Mouse (Mus musculus) liver, embryonic 13.5 days (tissue): Measurements from ENCODE around the gene Gfm2. TPM values are rescaled to one million over a fixed set of nuclear protein-coding genes. Genes with fewer than 3 reads are reported as not detected.

Experiments
- ATAC-seq: fragments of 200-750 bp; cut with Nextera tagmentation; 2 replicates; pipeline ENCODE4 v1.8.0; 2017; ENCODE audit warnings: low read depth, mild to moderate bottlenecking, moderate number of reproducible peaks, moderate library complexity
- DNase-seq: peaks from one replicate; pipeline ENCODE4 v3.0.0; 2022
- H3K27ac ChIP-seq: fragments of 300-500 bp; sonication (generic); 2 replicates; pipeline ENCODE4 v1.5.1; 2015; ENCODE audit warnings: moderate library complexity, mild to moderate bottlenecking, inconsistent platforms
- H3K27me3 ChIP-seq: fragments of 300-500 bp; sonication (generic); 2 replicates; pipeline ENCODE4 v1.6.1; 2015; ENCODE audit warnings: mild to moderate bottlenecking, inconsistent platforms
- H3K36me3 ChIP-seq: fragments of 300-500 bp; sonication (generic); 2 replicates; pipeline ENCODE4 v1.6.1; 2015; ENCODE audit warnings: mild to moderate bottlenecking, inconsistent platforms
- H3K4me1 ChIP-seq: fragments of 300-500 bp; sonication (generic); replicated peaks from 2 replicates; pipeline ENCODE4 v1.6.1; 2015; ENCODE audit warnings: inconsistent platforms
- H3K4me2 ChIP-seq: fragments of 300-500 bp; sonication (generic); 2 replicates; pipeline ENCODE4 v1.6.1; 2015; ENCODE audit warnings: inconsistent platforms, mild to moderate bottlenecking, moderate library complexity
- H3K4me3 ChIP-seq: fragments of 300-500 bp; sonication (generic); replicated peaks from 2 replicates; pipeline ENCODE4 v1.5.1; 2015; ENCODE audit warnings: mild to moderate bottlenecking, inconsistent platforms
- H3K9ac ChIP-seq: fragments of 300-500 bp; sonication (generic); 2 replicates; pipeline ENCODE4 v1.6.1; 2015; ENCODE audit warnings: mild to moderate bottlenecking, inconsistent platforms
- H3K9me3 ChIP-seq: fragments of 300-500 bp; sonication (generic); replicated peaks from 2 replicates; pipeline ENCODE4 v1.6.1; 2016; ENCODE audit warnings: inconsistent platforms
- WGBS: fragments of 180-500 bp; shearing (Covaris S2); methylation state at CpG from one replicate; pipeline ENCODE4 v1.1.7; 2015; ENCODE audit not compliant: insufficient replicate concordance; 5-methylcytosine and 5-hydroxymethylcytosine counted together
- polyA plus RNA-seq: library from polyadenylated mRNA; unstranded; fragments of >200 nt; fragmentation: Nextera tagmentation; extraction: Ambion mirVana; gene quantifications from 2 replicates; pipeline ENCODE4 v1.2.1, GENCODE M21; 2015

Gfm2 gene
- polyA plus RNA-seq, 1 experiment from 2014 or later: 21.4 TPM

- 35% methylated on average over 3 of the region's 3 CpGs for WGBS
- no peak overlapping the region for H3K27ac ChIP-seq
- no peak overlapping the region for H3K9ac ChIP-seq
- H3K27me3 ChIP-seq: no peaks in the 10 kb centered on the region
- no peak overlapping the region for H3K4me2 ChIP-seq
- DNase-seq (no peak), ATAC-seq (no peak)
- no peak overlapping the region for H3K4me3 ChIP-seq
- peaks cover 16% of the 10 kb centered on the region for H3K4me1 ChIP-seq
- H3K36me3 ChIP-seq: no peaks in the 10 kb centered on the region
- H3K9me3 ChIP-seq: no peaks in the 10 kb centered on the region
Observed at GRCm38 (mm10) chr13:97208500-97209010, 70.8 kb downstream of the Gfm2 start.

GRCm38 (mm10) chr13:97214583-97215268, 77.0 kb downstream of the Gfm2 start:
- no peaks in the 10 kb centered on the region for H3K27me3 ChIP-seq
- no peaks in the 10 kb centered on the region for H3K9me3 ChIP-seq
- H3K36me3 ChIP-seq: no peaks in the 10 kb centered on the region
- no peak for DNase-seq
- WGBS: 58% methylated on average over 3 of the region's 3 CpGs
- H3K4me2 ChIP-seq: no peak overlapping the region
- ATAC-seq: no peak
- H3K4me1 ChIP-seq: no peaks in the 10 kb centered on the region
- H3K9ac ChIP-seq: no peak overlapping the region
- H3K27ac ChIP-seq: no peak overlapping the region
- no peak overlapping the region for H3K4me3 ChIP-seq

- Histone ChIP-seq H3K4me1 (no peaks in the 10 kb centered on the region), H3K9ac (no peak overlapping the region), H3K4me3 (no peak overlapping the region), H3K27ac (no peak overlapping the region), H3K4me2 (no peak overlapping the region), H3K27me3 (no peaks in the 10 kb centered on the region), H3K36me3 (no peaks in the 10 kb centered on the region), H3K9me3 (no peaks in the 10 kb centered on the region)
- WGBS: 62% methylated on average over 4 of the region's 4 CpGs
- ATAC-seq (no peak), DNase-seq (no peak)
Observed at GRCm38 (mm10) chr13:97215563-97215962, 77.8 kb downstream of the Gfm2 start.

- H3K9ac ChIP-seq: no peak overlapping the region
- no peak overlapping the region for H3K27ac ChIP-seq
- no peak for DNase-seq
- WGBS: 57% methylated on average over 5 of the region's 5 CpGs
- no peaks in the 10 kb centered on the region for H3K27me3 ChIP-seq
- no peak for ATAC-seq
- no peaks in the 10 kb centered on the region for H3K9me3 ChIP-seq
- no peaks in the 10 kb centered on the region for H3K36me3 ChIP-seq
- no peaks in the 10 kb centered on the region for H3K4me1 ChIP-seq
- no peak overlapping the region for H3K4me3 ChIP-seq
- no peak overlapping the region for H3K4me2 ChIP-seq
Observed at GRCm38 (mm10) chr13:97216196-97216595, 78.5 kb downstream of the Gfm2 start.

- WGBS: 78% methylated on average over 3 of the region's 3 CpGs
- H3K27ac ChIP-seq: no peak overlapping the region
- H3K36me3 ChIP-seq: no peaks in the 10 kb centered on the region
- ATAC-seq: no peak
- H3K4me1 ChIP-seq: no peaks in the 10 kb centered on the region; the same call in 1 of the 2 replicates
- no peaks in the 10 kb centered on the region for H3K9me3 ChIP-seq
- H3K9ac ChIP-seq: no peak overlapping the region
- no peak for DNase-seq
- no peak overlapping the region for H3K4me2 ChIP-seq
- no peaks in the 10 kb centered on the region for H3K27me3 ChIP-seq
- H3K4me3 ChIP-seq: no peak overlapping the region
Observed at GRCm38 (mm10) chr13:97220022-97220421, 82.3 kb downstream of the Gfm2 start.

- Histone ChIP-seq H3K9me3 (no peaks in the 10 kb centered on the region), H3K4me3 (no peak overlapping the region), H3K27me3 (no peaks in the 10 kb centered on the region), H3K4me1 (no peaks in the 10 kb centered on the region; the same call in 1 of the 2 replicates), H3K9ac (no peak overlapping the region), H3K27ac (no peak overlapping the region), H3K36me3 (no peaks in the 10 kb centered on the region), H3K4me2 (no peak overlapping the region)
- WGBS: 65% methylated on average over 8 of the region's 8 CpGs
- ATAC-seq (peak; percentile 16; the same call in 1 of the 2 replicates), DNase-seq (no peak)
Observed at GRCm38 (mm10) chr13:97223856-97224255, 86.1 kb downstream of the Gfm2 start.

GRCm38 (mm10) chr13:97224341-97224982, 86.7 kb downstream of the Gfm2 start:
- Histone ChIP-seq H3K4me2 (no peak overlapping the region), H3K27me3 (no peaks in the 10 kb centered on the region), H3K9me3 (no peaks in the 10 kb centered on the region), H3K4me1 (no peaks in the 10 kb centered on the region; the same call in 1 of the 2 replicates), H3K9ac (no peak overlapping the region), H3K27ac (peak overlapping the region; percentile 56), H3K36me3 (no peaks in the 10 kb centered on the region), H3K4me3 (no peak overlapping the region)
- DNase-seq (no peak), ATAC-seq (peak; percentile 81)
- WGBS: 49% methylated on average over 10 of the region's 10 CpGs

- DNase-seq (no peak), ATAC-seq (no peak)
- no peaks in the 10 kb centered on the region for H3K9me3 ChIP-seq
- H3K27me3 ChIP-seq: no peaks in the 10 kb centered on the region
- H3K4me1 ChIP-seq: no peaks in the 10 kb centered on the region; the same call in 1 of the 2 replicates
- no peak overlapping the region for H3K4me3 ChIP-seq
- no peak overlapping the region for H3K9ac ChIP-seq
- no peak overlapping the region for H3K4me2 ChIP-seq
- peak overlapping the region; percentile 56; the same call in 1 of the 2 replicates for H3K27ac ChIP-seq
- 64% methylated on average over 17 of the region's 17 CpGs for WGBS
- no peaks in the 10 kb centered on the region for H3K36me3 ChIP-seq
Observed at GRCm38 (mm10) chr13:97225130-97225529, 87.4 kb downstream of the Gfm2 start.

- 69% methylated on average over 3 of the region's 3 CpGs for WGBS
- DNase-seq: no peak
Observed at GRCm38 (mm10) chr13:97227795-97228194, 90.1 kb downstream of the Gfm2 start.

GRCm38 (mm10) chr13:97230101-97230500, 92.4 kb downstream of the Gfm2 start:
- Histone ChIP-seq H3K9ac (no peak overlapping the region), H3K36me3 (no peaks in the 10 kb centered on the region), H3K4me2 (no peak overlapping the region), H3K27ac (no peak overlapping the region), H3K27me3 (no peaks in the 10 kb centered on the region), H3K9me3 (no peaks in the 10 kb centered on the region), H3K4me1 (peaks cover 4% of the 10 kb centered on the region; the same call in 1 of the 2 replicates), H3K4me3 (no peak overlapping the region)
- WGBS: 60% methylated on average over 3 of the region's 3 CpGs
- ATAC-seq: no peak
- DNase-seq: no peak

More at GRCm38 (mm10) chr13:97227795-97228194, 90.1 kb downstream of the Gfm2 start:
- Histone ChIP-seq H3K9ac (no peak overlapping the region), H3K27ac (no peak overlapping the region), H3K9me3 (no peaks in the 10 kb centered on the region), H3K27me3 (no peaks in the 10 kb centered on the region), H3K36me3 (no peaks in the 10 kb centered on the region), H3K4me3 (no peak overlapping the region), H3K4me2 (no peak overlapping the region), H3K4me1 (no peaks in the 10 kb centered on the region; the same call in 1 of the 2 replicates)
- ATAC-seq: no peak
